Mouse (Mus musculus): Measurements from ENCODE around the gene Sult6b1.

Sult6b1 gene

GRCm38 (mm10) chr17:78891020-78891419 is 15.8 kb downstream of the Sult6b1 start:
- in situ Hi-C loops (cut with MboI; ENCODE audit: low pct_unique_long_range_greater_than_20kb in 1 of 2, low sequenced_read_pairs in 2 of 2, unreplicated experiment in 1 of 2) = no loop called here

GRCm38 (mm10) chr17:78889184-78889583 is 17.6 kb downstream of the Sult6b1 start:
- in situ Hi-C loops (cut with MboI; ENCODE audit: low pct_unique_long_range_greater_than_20kb in 1 of 2, low sequenced_read_pairs in 2 of 2, unreplicated experiment in 1 of 2) = no loop called here

GRCm38 (mm10) chr17:78888554-78888953 is 18.2 kb downstream of the Sult6b1 start:
- in situ Hi-C loops (cut with MboI; ENCODE audit: low pct_unique_long_range_greater_than_20kb in 1 of 2, low sequenced_read_pairs in 2 of 2, unreplicated experiment in 1 of 2) = no loop called here

- in situ Hi-C loops (cut with MboI; ENCODE audit: low pct_unique_long_range_greater_than_20kb in 1 of 2, low sequenced_read_pairs in 2 of 2, unreplicated experiment in 1 of 2) = no loop called here
These were observed 21.3 kb downstream of the Sult6b1 start for GRCm38 (mm10) chr17:78885286-78886065.

- in situ Hi-C loops (cut with MboI; ENCODE audit: low pct_unique_long_range_greater_than_20kb in 1 of 2, low sequenced_read_pairs in 2 of 2, unreplicated experiment in 1 of 2) = no loop called here
These were observed 23.5 kb downstream of the Sult6b1 start for GRCm38 (mm10) chr17:78883291-78883690.

GRCm38 (mm10) chr17:78882401-78883112 is 24.2 kb downstream of the Sult6b1 start, which contains the start of gene Eif2ak2:
Gene Eif2ak2, minus strand, starts transcription at chr17:78882573.
- in situ Hi-C loops (cut with MboI; ENCODE audit: low pct_unique_long_range_greater_than_20kb in 1 of 2, low sequenced_read_pairs in 2 of 2, unreplicated experiment in 1 of 2) = no loop called here

GRCm38 (mm10) chr17:78881878-78882304 is 24.9 kb downstream of the Sult6b1 start:
- in situ Hi-C loops (cut with MboI; ENCODE audit: low pct_unique_long_range_greater_than_20kb in 1 of 2, low sequenced_read_pairs in 2 of 2, unreplicated experiment in 1 of 2) = no loop called here

GRCm38 (mm10) chr17:78873886-78874285 is 32.9 kb downstream of the Sult6b1 start:
- in situ Hi-C loops (cut with MboI; ENCODE audit: low pct_unique_long_range_greater_than_20kb in 1 of 2, low sequenced_read_pairs in 2 of 2, unreplicated experiment in 1 of 2) = no loop called here

- in situ Hi-C loops (cut with MboI; ENCODE audit: low pct_unique_long_range_greater_than_20kb in 1 of 2, low sequenced_read_pairs in 2 of 2, unreplicated experiment in 1 of 2) = no loop called here
These were observed 50.5 kb downstream of the Sult6b1 start for GRCm38 (mm10) chr17:78856243-78856642.

- in situ Hi-C loops (cut with MboI; ENCODE audit: low pct_unique_long_range_greater_than_20kb in 1 of 2, low sequenced_read_pairs in 2 of 2, unreplicated experiment in 1 of 2) = no loop called here
These were observed 64.4 kb downstream of the Sult6b1 start for GRCm38 (mm10) chr17:78842271-78842928.

GRCm38 (mm10) chr17:78836056-78836455 is 70.7 kb downstream of the Sult6b1 start:
- in situ Hi-C loops (cut with MboI; ENCODE audit: low pct_unique_long_range_greater_than_20kb in 1 of 2, low sequenced_read_pairs in 2 of 2, unreplicated experiment in 1 of 2) = no loop called here

- in situ Hi-C loops (cut with MboI; ENCODE audit: low pct_unique_long_range_greater_than_20kb in 1 of 2, low sequenced_read_pairs in 2 of 2, unreplicated experiment in 1 of 2) = no loop called here
These were observed 71.6 kb downstream of the Sult6b1 start, which contains the start of the genes Heatr5b and Gpatch11 for GRCm38 (mm10) chr17:78834856-78835835. Gene Heatr5b, minus strand, starts transcription at chr17:78835364. Gene Gpatch11, plus strand, starts transcription at chr17:78835567.
